Mouse (Mus musculus) kidney, embryonic 16.5 days (tissue): ENCODE measurements at regions not wholly inside any gene's neighbourhood (a gene's known extent, or its start where the extent isn't known, plus 50 kb on each side); places are given as distances from the start of the nearest gene placed in this dataset.
"Not testable (repeated sequence)": the region's sequence is repeated elsewhere in the genome, so short reads cannot be mapped to it uniquely, and the experiment has no call there.

Experiments
- ATAC-seq: fragments of 200-750 bp; cut with Nextera tagmentation; 2 replicates; pipeline ENCODE4 v1.8.0; 2017; ENCODE audit warnings: moderate TSS enrichment; ENCODE audit not compliant: low FRiP score, low TSS enrichment
- H3K27ac ChIP-seq: fragments of 300-500 bp; sonication (generic); 2 replicates; pipeline ENCODE4 v1.5.1; 2014; ENCODE audit warnings: low read length
- H3K27me3 ChIP-seq: fragments of 300-500 bp; sonication (generic); 2 replicates; pipeline ENCODE4 v1.6.1; 2014; ENCODE audit warnings: low read length, control low read depth, mixed read lengths; ENCODE audit not compliant: insufficient read depth
- H3K36me3 ChIP-seq: fragments of 300-500 bp; sonication (generic); 2 replicates; pipeline ENCODE4 v1.6.1; 2014; ENCODE audit warnings: low read length, control low read depth, mixed read lengths; ENCODE audit not compliant: insufficient read depth
- H3K4me1 ChIP-seq: fragments of 300-500 bp; sonication (generic); 2 replicates; pipeline ENCODE4 v1.6.1; 2014; ENCODE audit warnings: low read length, control low read depth, mixed read lengths; ENCODE audit not compliant: insufficient read depth
- H3K4me2 ChIP-seq: fragments of 300-500 bp; sonication (generic); replicated peaks from 2 replicates; pipeline ENCODE4 v1.6.1; 2014; ENCODE audit warnings: low read depth, low read length
- H3K4me3 ChIP-seq: fragments of 300-500 bp; sonication (generic); 2 replicates; pipeline ENCODE4 v1.5.1; 2014; ENCODE audit warnings: mild to moderate bottlenecking, low read length
- H3K9ac ChIP-seq: fragments of 300-500 bp; sonication (generic); replicated peaks from 2 replicates; pipeline ENCODE4 v1.6.1; 2014; ENCODE audit warnings: low read length
- H3K9me3 ChIP-seq: fragments of 300-500 bp; sonication (generic); 2 replicates; pipeline ENCODE4 v1.6.1; 2016; ENCODE audit warnings: low read length, control low read depth
- WGBS: fragments of 180-500 bp; shearing (Covaris S2); extraction: QIAGEN DNeasy Blood & Tissue Kit; methylation state at CpG from one replicate; pipeline ENCODE4 v1.1.7; 2014; 5-methylcytosine and 5-hydroxymethylcytosine counted together

DNA sequence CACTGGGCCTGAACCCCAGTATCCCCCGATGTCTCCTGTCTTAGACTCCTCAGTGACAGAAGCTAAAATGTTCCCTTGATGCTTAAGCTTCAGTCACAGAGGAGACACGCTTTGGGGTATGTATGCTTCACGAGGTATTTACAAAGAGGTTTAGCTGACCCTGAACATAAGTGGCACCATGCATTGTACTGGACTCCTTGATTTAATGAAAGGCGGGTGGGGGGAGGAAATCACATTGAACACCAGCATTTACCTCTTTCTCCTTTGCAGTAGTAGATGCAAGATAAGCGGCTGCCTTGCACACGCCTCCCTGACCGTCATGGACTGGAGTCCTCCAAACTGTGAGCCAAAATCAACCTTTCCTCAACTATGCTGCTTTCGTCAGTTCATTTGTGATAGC, 117.5 kb downstream of the Cand1 start:
- 89% methylated on average over 8 of the region's 8 CpGs for WGBS
- no peak overlapping the region for H3K27ac ChIP-seq
- peaks cover 5% of the 10 kb centered on the region for H3K9me3 ChIP-seq

GRCm38 (mm10) chr10:119121575-119121974, 118.3 kb downstream of the Cand1 start:
- H3K4me2 ChIP-seq: no peak overlapping the region
- H3K36me3 ChIP-seq: no peaks in the 10 kb centered on the region
- H3K9ac ChIP-seq: no peak overlapping the region
- WGBS: 71% methylated on average over 6 of the region's 6 CpGs
- H3K4me3 ChIP-seq: no peak overlapping the region
- H3K9me3 ChIP-seq: peaks cover 5% of the 10 kb centered on the region
- no peak for ATAC-seq
- no peak overlapping the region for H3K27ac ChIP-seq
- no peaks in the 10 kb centered on the region for H3K27me3 ChIP-seq
- no peaks in the 10 kb centered on the region for H3K4me1 ChIP-seq

More for the DNA sequence above, 117.5 kb downstream of the Cand1 start:
- Histone ChIP-seq H3K4me2 (no peak overlapping the region), H3K9ac (no peak overlapping the region), H3K27me3 (no peaks in the 10 kb centered on the region), H3K4me3 (no peak overlapping the region), H3K4me1 (no peaks in the 10 kb centered on the region), H3K36me3 (no peaks in the 10 kb centered on the region)
- no peak for ATAC-seq

DNA sequence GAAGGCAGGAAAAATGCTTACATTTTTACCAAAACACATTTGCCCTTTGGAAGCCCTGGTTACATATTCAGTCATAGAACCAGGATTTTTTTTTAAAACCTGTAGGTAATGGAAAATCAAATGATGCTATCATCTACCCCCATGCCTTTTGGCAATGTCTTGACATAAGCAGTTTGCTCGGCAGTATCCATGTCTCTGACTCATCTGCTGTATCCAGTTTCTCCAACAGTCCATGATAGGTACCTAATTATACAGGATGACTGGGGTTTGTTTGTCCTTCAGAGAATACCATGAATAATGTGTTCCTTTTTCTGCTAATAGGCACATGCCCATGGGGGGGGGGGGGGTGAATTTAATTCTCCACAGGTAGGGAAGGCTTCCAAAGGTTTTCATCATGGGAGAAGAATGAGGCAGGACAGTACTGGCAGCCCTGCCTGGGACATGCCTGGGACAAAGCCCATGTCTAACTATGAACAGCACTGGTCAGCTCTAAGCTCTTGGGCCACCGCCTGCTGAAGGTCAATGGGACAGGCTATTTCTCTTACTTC, 122.9 kb downstream of the Cand1 start:
- 69% methylated on average over 2 of the region's 2 CpGs for WGBS

DNA sequence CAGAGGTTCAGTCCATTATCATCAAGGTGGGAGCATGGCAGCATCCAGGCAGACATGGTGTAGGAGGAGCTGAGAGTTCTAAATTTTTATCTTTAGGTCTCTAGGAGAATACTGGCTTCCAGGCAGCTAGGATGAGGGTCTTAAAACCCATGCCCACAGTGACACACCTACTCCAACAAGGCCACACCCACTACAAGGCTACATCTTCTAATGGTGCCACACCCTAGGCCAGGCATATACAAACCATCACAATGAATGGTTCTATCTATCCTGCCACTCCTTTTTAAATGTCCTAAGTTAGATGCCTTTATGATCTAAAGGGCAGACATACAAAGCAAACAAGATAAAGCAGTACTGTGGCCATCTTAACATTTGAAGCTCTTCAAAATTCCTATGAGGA, 124.7 kb downstream of the Cand1 start:
- not testable (repeated sequence) for H3K27ac ChIP-seq, H3K9ac ChIP-seq, H3K27me3 ChIP-seq, H3K36me3 ChIP-seq, H3K4me2 ChIP-seq, H3K4me3 ChIP-seq, ATAC-seq, H3K4me1 ChIP-seq, H3K9me3 ChIP-seq

More for the DNA sequence above, 122.9 kb downstream of the Cand1 start:
- Histone ChIP-seq H3K4me2 (no peak overlapping the region), H3K4me3 (no peak overlapping the region), H3K9ac (no peak overlapping the region), H3K36me3 (no peaks in the 10 kb centered on the region), H3K27me3 (no peaks in the 10 kb centered on the region), H3K27ac (no peak overlapping the region), H3K9me3 (no peaks in the 10 kb centered on the region), H3K4me1 (no peaks in the 10 kb centered on the region)
- no peak for ATAC-seq

DNA sequence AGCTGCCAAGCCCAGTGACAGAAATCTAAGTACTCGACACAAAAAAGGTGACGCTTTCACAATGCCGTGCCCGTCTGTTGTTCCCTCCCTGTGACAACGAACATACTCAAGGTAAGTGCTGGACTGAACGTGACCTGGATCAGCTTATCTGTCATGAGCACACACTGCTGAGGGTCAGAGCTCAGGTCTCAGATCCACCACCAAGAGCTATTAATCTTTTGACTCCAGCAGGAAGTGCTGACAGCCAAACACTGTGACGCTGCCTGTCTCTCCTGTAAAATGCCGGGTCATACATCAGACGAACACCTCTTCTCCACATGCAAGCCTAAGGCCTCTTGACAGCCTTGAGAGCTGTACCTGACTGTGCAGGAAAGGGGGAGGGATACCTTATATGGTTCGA, 125.2 kb downstream of the Cand1 start:
- Histone ChIP-seq H3K9me3 (no peaks in the 10 kb centered on the region), H3K4me3 (no peak overlapping the region), H3K9ac (no peak overlapping the region), H3K4me1 (no peaks in the 10 kb centered on the region), H3K36me3 (no peaks in the 10 kb centered on the region), H3K27ac (no peak overlapping the region), H3K4me2 (no peak overlapping the region), H3K27me3 (no peaks in the 10 kb centered on the region)
- ATAC-seq: no peak
- WGBS: 25% methylated on average over 10 of the region's 10 CpGs

DNA sequence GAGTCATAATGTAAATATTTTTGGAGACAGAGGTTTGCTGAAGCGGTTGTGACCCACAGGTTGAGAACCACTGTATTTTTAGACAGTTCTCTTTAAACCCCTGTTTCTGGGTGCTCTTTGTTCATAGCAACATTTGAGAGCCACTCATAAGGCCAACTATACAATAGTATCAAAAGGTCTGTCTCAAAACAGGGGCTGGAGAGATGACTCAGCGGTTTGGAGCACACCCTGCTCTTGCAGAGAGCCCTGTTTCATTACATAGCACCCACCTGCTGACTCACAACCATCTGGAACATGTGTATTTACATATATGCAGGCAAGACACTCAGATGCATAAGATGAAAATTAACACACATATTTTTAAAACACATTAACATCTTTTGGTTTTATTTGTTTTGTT, 128.0 kb downstream of the Cand1 start:
- 85% methylated on average over 2 of the region's 2 CpGs for WGBS
- no peak for ATAC-seq
- no peaks in the 10 kb centered on the region for H3K4me1 ChIP-seq
- H3K4me3 ChIP-seq: no peak overlapping the region
- H3K9ac ChIP-seq: no peak overlapping the region
- no peaks in the 10 kb centered on the region for H3K36me3 ChIP-seq
- no peaks in the 10 kb centered on the region for H3K27me3 ChIP-seq
- H3K9me3 ChIP-seq: no peaks in the 10 kb centered on the region
- no peak overlapping the region for H3K4me2 ChIP-seq
- no peak overlapping the region for H3K27ac ChIP-seq

- no peak for ATAC-seq
- Histone ChIP-seq H3K27me3 (no peaks in the 10 kb centered on the region), H3K9me3 (no peaks in the 10 kb centered on the region), H3K9ac (no peak overlapping the region), H3K27ac (no peak overlapping the region), H3K36me3 (no peaks in the 10 kb centered on the region), H3K4me1 (no peaks in the 10 kb centered on the region), H3K4me2 (no peak overlapping the region), H3K4me3 (no peak overlapping the region)
- WGBS: 73% methylated on average over 3 of the region's 3 CpGs
Measured at GRCm38 (mm10) chr10:119111409-119111808, 128.4 kb downstream of the Cand1 start.

DNA sequence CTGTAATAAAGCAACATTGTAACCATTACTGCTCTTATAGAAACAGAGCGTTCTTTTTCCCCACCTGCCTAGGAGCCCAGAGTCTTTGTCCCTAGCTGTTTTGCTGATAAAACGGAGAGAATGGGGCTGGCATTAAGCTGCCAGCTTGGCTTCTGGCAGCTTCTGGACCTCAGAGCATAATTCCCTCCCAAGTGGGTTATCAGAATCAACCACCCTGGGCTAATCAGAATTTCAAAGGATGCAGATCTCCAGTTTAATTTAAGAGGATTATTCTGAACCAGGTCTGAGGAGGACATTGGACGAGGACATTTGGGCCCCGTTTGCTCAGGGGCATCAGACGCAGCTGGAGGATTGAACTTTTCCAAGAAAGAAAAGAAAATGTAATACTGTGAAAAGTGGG, 129.2 kb downstream of the Cand1 start:
- ATAC-seq: no peak
- H3K4me2 ChIP-seq: no peak overlapping the region
- H3K27me3 ChIP-seq: no peaks in the 10 kb centered on the region
- no peak overlapping the region for H3K4me3 ChIP-seq
- no peaks in the 10 kb centered on the region for H3K36me3 ChIP-seq
- H3K9ac ChIP-seq: no peak overlapping the region
- no peaks in the 10 kb centered on the region for H3K9me3 ChIP-seq
- no peak overlapping the region for H3K27ac ChIP-seq
- no peaks in the 10 kb centered on the region for H3K4me1 ChIP-seq
- WGBS: 68% methylated on average over 5 of the region's 5 CpGs

DNA sequence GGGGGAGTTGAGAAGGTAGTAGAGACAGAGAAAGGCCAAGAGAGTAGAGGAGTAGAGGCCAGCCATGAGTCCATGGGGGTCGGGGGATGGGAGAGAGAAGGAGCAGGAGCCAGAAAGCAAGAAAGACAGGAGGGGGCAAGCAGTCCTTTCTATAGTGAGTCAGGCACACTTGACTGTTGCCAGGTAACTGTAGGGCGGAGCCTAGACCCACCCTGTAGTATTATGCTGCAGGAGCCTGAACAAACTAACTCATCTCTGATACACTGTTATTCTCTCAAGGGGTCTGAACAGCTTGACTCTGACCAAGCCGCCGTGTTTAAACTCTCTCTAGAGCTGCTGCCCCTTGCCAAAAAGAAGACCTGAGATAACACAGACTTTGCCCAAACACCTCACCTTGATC, 130.6 kb downstream of the Cand1 start:
- peak; percentile 39; the same call in 1 of the 2 replicates for ATAC-seq
- Histone ChIP-seq H3K36me3 (no peaks in the 10 kb centered on the region), H3K4me3 (no peak overlapping the region), H3K27me3 (no peaks in the 10 kb centered on the region), H3K4me1 (no peaks in the 10 kb centered on the region), H3K4me2 (no peak overlapping the region), H3K27ac (no peak overlapping the region), H3K9me3 (no peaks in the 10 kb centered on the region), H3K9ac (no peak overlapping the region)
- 89% methylated on average over 4 of the region's 4 CpGs for WGBS

GRCm38 (mm10) chr10:119107728-119108127, 132.1 kb downstream of the Cand1 start:
- H3K36me3 ChIP-seq: no peaks in the 10 kb centered on the region
- no peaks in the 10 kb centered on the region for H3K9me3 ChIP-seq
- ATAC-seq: no peak
- WGBS: 72% methylated on average over 6 of the region's 6 CpGs
- H3K27ac ChIP-seq: no peak overlapping the region
- H3K4me1 ChIP-seq: no peaks in the 10 kb centered on the region
- H3K27me3 ChIP-seq: no peaks in the 10 kb centered on the region
- H3K9ac ChIP-seq: no peak overlapping the region
- H3K4me3 ChIP-seq: no peak overlapping the region
- H3K4me2 ChIP-seq: no peak overlapping the region
